Mouse (Mus musculus) gastrocnemius, postnatal 4 days (tissue): ENCODE measurements around the gene Phka2. TPM values are rescaled to one million over a fixed set of nuclear protein-coding genes. Genes with fewer than 3 reads are reported as not detected.

Experiments
- DNase-seq, 2 experiments: peaks; one replicate each; pipeline ENCODE4 v3.0.0; 2021 to 2022; ENCODE audit warnings: low spot score in 2 of 2, mixed read lengths in 2 of 2
- total RNA-seq, 2 experiments: library from RNA; stranded (reverse); gene quantifications; 2 replicates each; pipeline ENCODE4 v1.2.3; 2021

Phka2 gene
- total RNA-seq, 2 experiments from 2014 or later: 25.4 to 35.0 TPM

- no peak for DNase-seq
Measured at GRCm38 (mm10) chrX:160598055-160598454, 96.1 kb downstream of the Phka2 start.

- peak in 1 of 2 experiments; percentile 22 for DNase-seq
Measured at GRCm38 (mm10) chrX:160598562-160599458, 96.8 kb downstream of the Phka2 start.

GRCm38 (mm10) chrX:160601053-160601452 lies 99.1 kb downstream of the Phka2 start:
- DNase-seq: peak in 1 of 2 experiments; percentile 11

GRCm38 (mm10) chrX:160602770-160603169 lies 100.8 kb downstream of the Phka2 start:
- DNase-seq: no peak

GRCm38 (mm10) chrX:160603316-160603715 lies 101.3 kb downstream of the Phka2 start:
- no peak for DNase-seq

- DNase-seq: no peak
Measured at GRCm38 (mm10) chrX:160603981-160604541, 102.1 kb downstream of the Phka2 start.

- DNase-seq: peak in 1 of 2 experiments; percentile 19
Measured at GRCm38 (mm10) chrX:160609849-160610248, 107.9 kb downstream of the Phka2 start.

- no peak for DNase-seq
Measured at GRCm38 (mm10) chrX:160610482-160610881, 108.5 kb downstream of the Phka2 start.

GRCm38 (mm10) chrX:160610882-160611644 lies 109.1 kb downstream of the Phka2 start:
- DNase-seq: no peak

Other genes starting within 250 kb of the Phka2 start
- 1 to 10 TPM; 4.9 to 7.4 TPM for gene Adgrg2, start 111.5 kb upstream of the Phka2 start, total RNA-seq
- not detected for gene Ppef1, start 233.6 kb downstream of the Phka2 start, total RNA-seq